Mouse (Mus musculus) C2C12 (cell line): Measurements from ENCODE around the gene Nrros. TPM values are rescaled to one million over a fixed set of nuclear protein-coding genes. Genes with fewer than 3 reads are reported as not detected.

ENCODE experiments used
- H3K27me3 ChIP-seq: one replicate; pipeline ENCODE4 v1.6.1; 2011; ENCODE audit not compliant: control insufficient read depth, insufficient read depth, insufficient read length
- H3K36me3 ChIP-seq: one replicate; pipeline ENCODE4 v1.6.1; 2011; ENCODE audit not compliant: control insufficient read depth, insufficient read depth
- H3K4me3 ChIP-seq: one replicate; pipeline ENCODE4 v1.5.1; 2011; ENCODE audit warnings: mild to moderate bottlenecking, control low read depth; ENCODE audit not compliant: poor library complexity, insufficient read depth, severe bottlenecking
- H3K79me2 ChIP-seq: one replicate; pipeline ENCODE4 v1.6.1; 2011; ENCODE audit not compliant: control insufficient read depth, insufficient read depth
- H3K79me3 ChIP-seq: one replicate; pipeline ENCODE4 v1.6.1; 2011; ENCODE audit warnings: low read depth, control low read depth
- H3ac ChIP-seq: one replicate; pipeline ENCODE3; 2011; ENCODE audit warnings: low read depth; ENCODE audit not compliant: control insufficient read depth, insufficient read length
- CEBPB ChIP-seq: IDR thresholded peaks from one replicate; pipeline ENCODE4 v1.6.1; 2011; ENCODE audit warnings: low read depth, mild to moderate bottlenecking, control low read depth, moderate library complexity
- CTCF ChIP-seq: IDR thresholded peaks from one replicate; pipeline ENCODE4 v1.5.1; 2011; ENCODE audit not compliant: control insufficient read depth, insufficient read depth, insufficient read length
- FOSL1 ChIP-seq: IDR thresholded peaks from one replicate; pipeline ENCODE4 v1.8.0; 2011; ENCODE audit warnings: mild to moderate bottlenecking, low read length; ENCODE audit not compliant: poor library complexity, insufficient read depth, severe bottlenecking
- MAX ChIP-seq: IDR thresholded peaks from one replicate; pipeline ENCODE4 v1.6.1; 2011; ENCODE audit warnings: mild to moderate bottlenecking, control low read depth
- MYOD1 ChIP-seq: IDR thresholded peaks from one replicate; pipeline ENCODE4 v1.6.1; 2011; ENCODE audit warnings: low read depth; ENCODE audit not compliant: control insufficient read depth, insufficient read length
- MYOG ChIP-seq: IDR thresholded peaks from one replicate; pipeline ENCODE4 v1.6.1; 2011; ENCODE audit not compliant: control insufficient read depth, insufficient read length; ENCODE audit errors: extremely low read depth
- USF1 ChIP-seq: IDR thresholded peaks from one replicate; pipeline ENCODE4 v1.6.1; 2011; ENCODE audit warnings: low read depth, mild to moderate bottlenecking, control low read depth, moderate library complexity
- polyA plus RNA-seq: library from polyadenylated mRNA; unstranded; fragments of >200 nt; fragmentation: generic; extraction: Trizol; gene quantifications from one replicate; pipeline ENCODE4 v1.2.1, GENCODE M21; 2012; ENCODE audit warnings: missing spikeins

Gene Nrros
- polyA plus RNA-seq, 1 experiment = not detected

DNA sequence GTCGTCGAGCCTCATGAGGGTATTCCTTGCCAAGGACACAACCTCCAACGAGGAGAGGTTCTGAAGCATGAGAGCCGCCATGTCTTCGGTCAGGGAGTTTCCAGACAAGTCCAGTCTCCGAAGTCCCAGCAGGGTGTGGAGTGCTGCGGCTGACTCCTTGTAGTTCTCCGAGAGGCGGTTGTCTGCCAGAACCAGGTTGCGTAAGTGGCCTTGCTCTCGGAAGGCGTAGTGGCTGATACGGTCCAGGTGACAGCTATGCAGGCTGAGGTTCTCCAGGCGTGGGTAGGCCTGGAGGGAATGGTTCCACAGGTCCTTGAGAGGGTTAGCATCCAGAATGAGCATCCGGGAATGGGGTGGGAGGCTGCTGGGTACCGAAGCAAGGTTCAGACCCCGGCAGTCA is 20.8 kb downstream of the Nrros start:
- TF ChIP-seq MYOD1 = no peak
- TF ChIP-seq USF1 = no peak
- TF ChIP-seq CTCF = no peak
- no peak for TF ChIP-seq MAX
- no peak for TF ChIP-seq CEBPB
- no peak for TF ChIP-seq MYOG
- no peak for TF ChIP-seq FOSL1
- H3K79me3 ChIP-seq = no peaks in the 10 kb centered on the region
- no peak overlapping the region for H3ac ChIP-seq
- no peaks in the 10 kb centered on the region for H3K36me3 ChIP-seq
- H3K79me2 ChIP-seq = no peaks in the 10 kb centered on the region
- H3K27me3 ChIP-seq = peaks cover 17% of the 10 kb centered on the region
- no peak overlapping the region for H3K4me3 ChIP-seq

GRCm38 (mm10) chr16:32143766-32144165 is 21.6 kb downstream of the Nrros start:
- Histone ChIP-seq H3K79me2 (no peaks in the 10 kb centered on the region), H3K27me3 (peaks cover 17% of the 10 kb centered on the region), H3K79me3 (no peaks in the 10 kb centered on the region), H3K36me3 (no peaks in the 10 kb centered on the region), H3K4me3 (no peak overlapping the region), H3ac (no peak overlapping the region)
- TF ChIP-seq USF1 (no peak), FOSL1 (no peak), MAX (no peak), CTCF (no peak), MYOG (no peak), MYOD1 (no peak), CEBPB (no peak)

- no peaks in the 10 kb centered on the region for H3K79me2 ChIP-seq
- no peak overlapping the region for H3K4me3 ChIP-seq
- peaks cover 19% of the 10 kb centered on the region for H3K27me3 ChIP-seq
- H3K36me3 ChIP-seq = no peaks in the 10 kb centered on the region
- TF ChIP-seq MAX (no peak), MYOD1 (no peak), MYOG (no peak), CTCF (no peak), FOSL1 (no peak), USF1 (no peak), CEBPB (no peak)
- no peaks in the 10 kb centered on the region for H3K79me3 ChIP-seq
- no peak overlapping the region for H3ac ChIP-seq
These were observed 26.4 kb downstream of the Nrros start for GRCm38 (mm10) chr16:32138954-32139353.

GRCm38 (mm10) chr16:32135842-32136357 is 29.5 kb downstream of the Nrros start:
- H3K36me3 ChIP-seq = no peaks in the 10 kb centered on the region
- H3K4me3 ChIP-seq = no peak overlapping the region
- H3K79me2 ChIP-seq = no peaks in the 10 kb centered on the region
- H3K79me3 ChIP-seq = no peaks in the 10 kb centered on the region
- TF ChIP-seq FOSL1 (no peak), MYOD1 (no peak), CTCF (no peak), USF1 (no peak), MYOG (no peak)
- peaks cover 16% of the 10 kb centered on the region for H3K27me3 ChIP-seq
- no peak overlapping the region for H3ac ChIP-seq

GRCm38 (mm10) chr16:32133148-32133547 is 32.2 kb downstream of the Nrros start:
- H3K79me3 ChIP-seq = no peaks in the 10 kb centered on the region
- H3ac ChIP-seq = no peak overlapping the region
- H3K27me3 ChIP-seq = peaks cover 14% of the 10 kb centered on the region
- no peaks in the 10 kb centered on the region for H3K36me3 ChIP-seq
- H3K4me3 ChIP-seq = no peak overlapping the region
- no peaks in the 10 kb centered on the region for H3K79me2 ChIP-seq
- TF ChIP-seq CTCF = no peak
- no peak for TF ChIP-seq MYOG

DNA sequence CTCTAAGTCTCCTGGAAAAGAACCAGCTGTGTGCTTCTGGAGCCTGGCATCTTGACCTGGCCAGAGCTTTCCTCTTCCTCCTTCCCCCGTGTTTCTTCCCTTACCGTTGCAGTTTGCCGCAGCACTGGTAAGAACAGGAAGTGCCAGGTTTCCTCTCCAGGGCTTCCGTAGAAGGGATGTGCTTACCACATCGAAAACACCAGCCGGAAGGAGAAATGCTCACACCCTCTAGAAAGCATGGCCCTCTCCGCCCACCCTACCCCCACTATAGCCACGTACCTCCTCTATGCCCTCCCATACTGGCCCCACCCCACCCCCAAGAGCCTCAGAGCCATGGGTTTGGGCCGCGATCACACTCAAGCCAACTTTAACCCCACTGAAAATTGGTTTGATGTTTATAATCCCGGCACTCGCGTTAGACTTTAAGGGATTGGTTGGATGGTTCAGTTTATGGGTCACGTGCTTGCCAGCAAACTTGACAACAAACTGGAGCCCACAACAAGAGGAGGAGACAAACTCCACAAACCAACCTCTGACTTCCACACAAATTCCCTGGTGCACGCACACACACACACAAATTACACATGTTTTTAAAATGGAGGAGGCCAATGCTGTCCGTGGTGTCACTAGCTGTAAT is 35.1 kb downstream of the Nrros start:
- TF ChIP-seq CEBPB (no peak), USF1 (no peak), MAX (no peak), FOSL1 (no peak), MYOD1 (no peak), CTCF (no peak), MYOG (no peak)
- H3K4me3 ChIP-seq = no peak overlapping the region
- no peaks in the 10 kb centered on the region for H3K79me3 ChIP-seq
- H3K79me2 ChIP-seq = no peaks in the 10 kb centered on the region
- peaks cover 8% of the 10 kb centered on the region for H3K27me3 ChIP-seq
- H3K36me3 ChIP-seq = no peaks in the 10 kb centered on the region
- no peak overlapping the region for H3ac ChIP-seq
